Mouse (Mus musculus): ENCODE data around the gene Gm29609.

The Gm29609 gene

GRCm38 (mm10) chr5:31198616-31199320 is 19.1 kb upstream of the Gm29609 start:
- in situ Hi-C loops (cut with MboI, MseI), result no loop called here

- in situ Hi-C loops (cut with MboI, MseI), result no loop called here
These were observed 18.5 kb upstream of the Gm29609 start for GRCm38 (mm10) chr5:31198170-31198569.

GRCm38 (mm10) chr5:31197072-31197471 is 17.4 kb upstream of the Gm29609 start:
- in situ Hi-C loops (cut with MboI, MseI), result no loop called here

GRCm38 (mm10) chr5:31196207-31196606 is 16.5 kb upstream of the Gm29609 start:
- in situ Hi-C loops (cut with MboI, MseI), result no loop called here

GRCm38 (mm10) chr5:31195671-31196070 is 16.0 kb upstream of the Gm29609 start:
- in situ Hi-C loops (cut with MboI, MseI), result no loop called here

- in situ Hi-C loops (cut with MboI, MseI), result loop anchor here (5.0 kb wide), 1 partner anchor 307 kb away; the partner anchor contains the start of gene Agbl5
These were observed 15.1 kb upstream of the Gm29609 start for GRCm38 (mm10) chr5:31194486-31195485.

- in situ Hi-C loops (cut with MboI, MseI), result loop anchor here (5.0 kb wide), 1 partner anchor 306 kb away; the partner anchor contains the start of gene Agbl5
These were observed 14.0 kb upstream of the Gm29609 start for GRCm38 (mm10) chr5:31193631-31194281.

GRCm38 (mm10) chr5:31192939-31193630 is 13.4 kb upstream of the Gm29609 start, which contains the start of the genes Snx17 and Eif2b4:
Gene Snx17 (plus strand): TSS chr5:31193227.
Gene Eif2b4 (minus strand): TSS chr5:31193430.
- in situ Hi-C loops (cut with MboI, MseI), result loop anchor here (5.0 kb wide), 1 partner anchor 306 kb away; the partner anchor contains the start of gene Agbl5

GRCm38 (mm10) chr5:31192045-31192938 is 12.6 kb upstream of the Gm29609 start:
- in situ Hi-C loops (cut with MboI, MseI), result loop anchor here (5.0 kb wide), 1 partner anchor 305 kb away; the partner anchor contains the start of gene Agbl5

GRCm38 (mm10) chr5:31190201-31190600 is 10.5 kb upstream of the Gm29609 start:
- in situ Hi-C loops (cut with MboI, MseI), result loop anchor here (5.0 kb wide), 1 partner anchor 303 kb away; the partner anchor contains the start of gene Agbl5

GRCm38 (mm10) chr5:31188223-31188840 is 8.6 kb upstream of the Gm29609 start:
- in situ Hi-C loops (cut with MboI, MseI), result no loop called here

- in situ Hi-C loops (cut with MboI, MseI), result no loop called here
These were observed 4.0 kb upstream of the Gm29609 start for GRCm38 (mm10) chr5:31183678-31184077.

GRCm38 (mm10) chr5:31181183-31181770 is 1.6 kb upstream of the Gm29609 start:
- in situ Hi-C loops (cut with MboI, MseI), result no loop called here

GRCm38 (mm10) chr5:31179301-31179765 is 378 bp downstream of the Gm29609 start:
- in situ Hi-C loops (cut with MboI, MseI), result loop anchor here (5.0 kb wide), 1 partner anchor 63 kb away; the partner anchor contains the start of genes Gm9970 and Nrbp1

GRCm38 (mm10) chr5:31168630-31169029 is 11.1 kb downstream of the Gm29609 start:
- in situ Hi-C loops (cut with MboI, MseI), result no loop called here

GRCm38 (mm10) chr5:31164878-31165277 is 14.8 kb downstream of the Gm29609 start:
- in situ Hi-C loops (cut with MboI, MseI), result no loop called here

- in situ Hi-C loops (cut with MboI, MseI), result no loop called here
These were observed 17.2 kb downstream of the Gm29609 start for GRCm38 (mm10) chr5:31162462-31162861.

GRCm38 (mm10) chr5:31154152-31154553 is 25.6 kb downstream of the Gm29609 start, which contains the start of gene Mpv17:
Gene Mpv17 (minus strand): TSS chr5:31154251.
- in situ Hi-C loops (cut with MboI, MseI), result no loop called here
